Mouse (Mus musculus): ENCODE results near the gene Pot1b.

DNA sequence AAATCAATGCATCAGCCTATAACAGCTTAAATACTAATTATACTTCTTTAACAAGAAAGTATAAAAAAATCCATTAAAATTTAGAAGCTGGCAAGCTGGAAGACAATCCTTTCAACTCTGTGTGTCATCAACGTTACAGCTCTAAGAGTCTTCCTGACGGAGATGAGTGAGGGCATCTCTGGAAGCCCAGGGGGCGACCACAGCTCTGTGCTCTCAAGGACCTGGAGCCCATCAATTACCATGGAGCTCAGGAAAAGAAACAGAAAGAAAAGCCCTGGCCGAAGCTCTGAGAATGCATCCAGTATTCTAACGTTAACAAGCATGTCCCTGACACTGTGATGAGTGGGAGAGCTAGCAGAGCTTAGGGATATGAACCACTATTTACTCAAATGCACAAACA lies 9.6 kb downstream of the Pot1b start:
- TF ChIP-seq POLR2A (IDR thresholded peaks at IDR 0.05; ENCODE audit: borderline replicate concordance, extremely low read depth, low read depth, low read length) (no peak), CTCF (IDR thresholded peaks at IDR 0.05; ENCODE audit: insufficient read depth, low read length) (no peak)
